Mouse (Mus musculus): ENCODE measurements around the gene Wdr72.

- TF ChIP-seq CTCF (IDR thresholded peaks at IDR 0.05; ENCODE audit: control insufficient read depth, insufficient read depth, insufficient read length) (no peak), CEBPB (IDR thresholded peaks at IDR 0.05; ENCODE audit: low read depth) (no peak), MAX (IDR thresholded peaks at IDR 0.05) (no peak), MYOG (IDR thresholded peaks at IDR 0.05; ENCODE audit: control insufficient read depth, extremely low read depth, insufficient read length) (no peak), USF1 (IDR thresholded peaks at IDR 0.05; ENCODE audit: low read depth) (no peak)
Measured at GRCm38 (mm10) chr9:74110461-74110816, 283 bp downstream of the Wdr72 start.

All from C2C12 (cell line).